ENCODE assay signal across 18 mouse cellular contexts in genomic region chr11:103665695-103666094, GRCm38 (mm10). TPM values are rescaled to one million over a fixed set of nuclear protein-coding genes. Genes with fewer than 3 reads are reported as not detected.
DNase-seq lines count a peak whose midpoint lies in the region; ATAC-seq and TF ChIP-seq lines count a peak whose summit lies in the region.
"Had no signal": no experiment of that assay in that cellular context is flagged by ENCODE, and none has a peak within 500 bp of the region (broad histone marks: within the 10 kb centered on the region; RNA-seq: fewer than 3 reads in every experiment).

No protein-coding gene starts in this region.

- H3K27ac ChIP-seq in hindbrain, embryonic 15.5 days (replicated peaks): 0 out of 2 replicates have a peak overlapping the region, but pooled peaks have one; percentile 29
- no peak overlapping the region for H3K27ac ChIP-seq in hindbrain, embryonic 11.5 days (ENCODE audit: low read depth, low read length)
- peak overlapping the region; percentile 44 for H3K27ac ChIP-seq in midbrain, embryonic 13.5 days
- no peak overlapping the region for H3K27ac ChIP-seq in midbrain, embryonic 10.5 days (replicated peaks)
- H3K27ac ChIP-seq in midbrain, embryonic 14.5 days (replicated peaks; ENCODE audit: low read depth, low read length): 0 out of 2 replicates have a peak overlapping the region, but pooled peaks have one; percentile 32
- no peak overlapping the region for H3K27ac ChIP-seq in cerebellum, adult 2 months (ENCODE audit: insufficient read depth, low read length)
- H3K27ac ChIP-seq: intestine, embryonic 15.5 days; liver, embryonic 13.5 days had no signal

- H3K9ac ChIP-seq in hindbrain, embryonic 15.5 days: no peak overlapping the region
- H3K9ac ChIP-seq in hindbrain, embryonic 11.5 days (ENCODE audit: low read depth, low read length): no peak overlapping the region
- H3K9ac ChIP-seq in midbrain, embryonic 13.5 days (replicated peaks): no peak overlapping the region
- no peak overlapping the region for H3K9ac ChIP-seq in midbrain, embryonic 14.5 days (replicated peaks; ENCODE audit: low read length)
- H3K9ac ChIP-seq: intestine, embryonic 15.5 days; liver, embryonic 13.5 days had no signal

- no peaks in the 10 kb centered on the region for H3K36me3 ChIP-seq in hindbrain, embryonic 15.5 days
- H3K36me3 ChIP-seq in hindbrain, embryonic 11.5 days (ENCODE audit: control insufficient read depth, insufficient read depth, low read length): no peaks in the 10 kb centered on the region
- H3K36me3 ChIP-seq in midbrain, embryonic 13.5 days: no peaks in the 10 kb centered on the region
- H3K36me3 ChIP-seq in midbrain, embryonic 10.5 days: no peaks in the 10 kb centered on the region
- no peaks in the 10 kb centered on the region for H3K36me3 ChIP-seq in midbrain, embryonic 14.5 days (ENCODE audit: control insufficient read depth, insufficient read depth, low read length)
- H3K36me3 ChIP-seq: intestine, embryonic 15.5 days; liver, embryonic 13.5 days had no signal

- TF ChIP-seq POLR2A in cerebellum, adult 2 months (IDR thresholded peaks at IDR 0.05; ENCODE audit: borderline replicate concordance, insufficient read depth, low read length): no peak

- no peak overlapping the region for H3K4me3 ChIP-seq in hindbrain, embryonic 15.5 days
- H3K4me3 ChIP-seq in hindbrain, embryonic 11.5 days (ENCODE audit: low read depth, low read length): no peak overlapping the region
- no peak overlapping the region for H3K4me3 ChIP-seq in midbrain, embryonic 13.5 days (replicated peaks)
- no peak overlapping the region for H3K4me3 ChIP-seq in midbrain, embryonic 10.5 days
- H3K4me3 ChIP-seq in midbrain, embryonic 14.5 days (replicated peaks; ENCODE audit: low read depth, low read length): no peak overlapping the region
- H3K4me3 ChIP-seq in cerebellum, adult 2 months (replicated peaks; ENCODE audit: insufficient read depth, low read depth, low read length): no peak overlapping the region
- H3K4me3 ChIP-seq: intestine, embryonic 15.5 days; liver, embryonic 13.5 days had no signal

- no peak for TF ChIP-seq CTCF in cerebellum, adult 2 months (IDR thresholded peaks at IDR 0.05; ENCODE audit: borderline replicate concordance, insufficient read depth, low read depth, low read length)

- 73% methylated on average over 1 of the region's 1 CpGs for WGBS in hindbrain, embryonic 15.5 days
- whole genome bisulfite sequencing in hindbrain, embryonic 11.5 days: 67% methylated on average over 1 of the region's 1 CpGs
- 32% methylated on average over 1 of the region's 1 CpGs for WGBS in midbrain, embryonic 13.5 days
- WGBS in midbrain, embryonic 10.5 days: 71% methylated on average over 1 of the region's 1 CpGs
- WGBS in midbrain, embryonic 14.5 days: 53% methylated on average over 1 of the region's 1 CpGs
- WGBS in cerebellum, adult 2 months: 62% methylated on average over 1 of the region's 1 CpGs

- no peaks in the 10 kb centered on the region for H3K9me3 ChIP-seq in hindbrain, embryonic 15.5 days
- H3K9me3 ChIP-seq in hindbrain, embryonic 11.5 days (ENCODE audit: control insufficient read depth, low read length): no peaks in the 10 kb centered on the region
- no peaks in the 10 kb centered on the region for H3K9me3 ChIP-seq in midbrain, embryonic 13.5 days
- no peaks in the 10 kb centered on the region for H3K9me3 ChIP-seq in midbrain, embryonic 10.5 days (replicated peaks)
- no peaks in the 10 kb centered on the region for H3K9me3 ChIP-seq in midbrain, embryonic 14.5 days (ENCODE audit: control insufficient read depth, low read length)
- H3K9me3 ChIP-seq: intestine, embryonic 15.5 days; liver, embryonic 13.5 days had no signal

- peak; percentile 25; the same call in 1 of the 2 replicates for ATAC-seq in hindbrain, embryonic 15.5 days (ENCODE audit: low FRiP score, low read depth)
- ATAC-seq in hindbrain, embryonic 11.5 days (ENCODE audit: low FRiP score): no peak
- no peak for ATAC-seq in midbrain, embryonic 13.5 days
- no peak for ATAC-seq in midbrain, embryonic 14.5 days (ENCODE audit: low FRiP score, low TSS enrichment)
- ATAC-seq: intestine, embryonic 15.5 days; Patski had no signal

- H3K4me2 ChIP-seq in hindbrain, embryonic 15.5 days: peak overlapping the region; percentile 14
- H3K4me2 ChIP-seq in hindbrain, embryonic 11.5 days (replicated peaks; ENCODE audit: low read depth, low read length): no peak overlapping the region
- peak overlapping the region; percentile 19; the same call in 1 of the 2 replicates for H3K4me2 ChIP-seq in midbrain, embryonic 13.5 days (replicated peaks)
- H3K4me2 ChIP-seq in midbrain, embryonic 14.5 days (ENCODE audit: low read length): no peak overlapping the region
- H3K4me2 ChIP-seq: heart, embryonic 11.5 days; intestine, embryonic 15.5 days; liver, embryonic 13.5 days had no signal

- H3K4me1 ChIP-seq in hindbrain, embryonic 15.5 days (replicated peaks): peaks cover 28% of the 10 kb centered on the region
- peaks cover 2% of the 10 kb centered on the region; the same call in 1 of the 2 replicates for H3K4me1 ChIP-seq in hindbrain, embryonic 11.5 days (replicated peaks; ENCODE audit: control insufficient read depth, insufficient read depth, low read length)
- H3K4me1 ChIP-seq in midbrain, embryonic 13.5 days (replicated peaks): peaks cover 27% of the 10 kb centered on the region
- peaks cover 25% of the 10 kb centered on the region for H3K4me1 ChIP-seq in midbrain, embryonic 10.5 days
- H3K4me1 ChIP-seq in midbrain, embryonic 14.5 days (ENCODE audit: control insufficient read depth, insufficient read depth, low read length): peaks cover 22% of the 10 kb centered on the region
- H3K4me1 ChIP-seq in cerebellum, adult 2 months (ENCODE audit: control insufficient read depth, insufficient read depth, low read length): peaks cover 17% of the 10 kb centered on the region
- H3K4me1 ChIP-seq: liver, embryonic 13.5 days had no signal

- no peak for DNase-seq in hindbrain, embryonic 11.5 days (ENCODE audit: low spot score)
- DNase-seq in midbrain, embryonic 10.5 days (ENCODE audit: low spot score): no peak
- no peak for DNase-seq in midbrain, embryonic 14.5 days
- DNase-seq in cerebellum, adult 2 months: no peak
- no peak for DNase-seq in T-cell, adult 2 months (ENCODE audit: low spot score)
- DNase-seq: embryo, embryonic 11 days; heart, postnatal 14 days; kidney, postnatal 4 days; liver, embryonic 13.5 days had no signal

- H3K27me3 ChIP-seq in hindbrain, embryonic 15.5 days: no peaks in the 10 kb centered on the region
- H3K27me3 ChIP-seq in hindbrain, embryonic 11.5 days (ENCODE audit: control insufficient read depth, insufficient read depth, low read length): no peaks in the 10 kb centered on the region
- H3K27me3 ChIP-seq in midbrain, embryonic 13.5 days: peaks cover 9% of the 10 kb centered on the region; the same call in 1 of the 2 replicates
- peaks cover 35% of the 10 kb centered on the region for H3K27me3 ChIP-seq in midbrain, embryonic 10.5 days (ENCODE audit: low read depth, poor library complexity, severe bottlenecking)
- H3K27me3 ChIP-seq in midbrain, embryonic 14.5 days (ENCODE audit: control insufficient read depth, insufficient read depth, low read length): no peaks in the 10 kb centered on the region
- peaks cover 2% of the 10 kb centered on the region; the same call in 1 of the 2 replicates for H3K27me3 ChIP-seq in cerebellum, adult 2 months (ENCODE audit: control insufficient read depth, insufficient read depth, low read length)
- H3K27me3 ChIP-seq: liver, embryonic 13.5 days had no signal

RNA-seq across cellular contexts. Expression of gene Rprml, which starts 16.3 kb away (rescaled TPM):
- 1.8 and 2.2 TPM in 2 replicates for polyA plus RNA-seq in hindbrain, embryonic 15.5 days (2015; fragmentation: Nextera tagmentation; extraction: Ambion mirVana)
- not detected in 2 replicates for polyA plus RNA-seq in hindbrain, embryonic 11.5 days (2014; fragmentation: Nextera tagmentation; extraction: Ambion mirVana)
- polyA plus RNA-seq in midbrain, embryonic 13.5 days (2015; fragmentation: Nextera tagmentation; extraction: Ambion mirVana): 0.22 TPM in 1 of 2 replicates, not detected in the other
- polyA plus RNA-seq in midbrain, embryonic 10.5 days (2016; fragmentation: Nextera tagmentation; extraction: Ambion mirVana): 0.14 TPM in 1 of 2 replicates, not detected in the other
- polyA plus RNA-seq in midbrain, embryonic 14.5 days (2014; fragmentation: Nextera tagmentation; extraction: Ambion mirVana): 0.71 and 0.88 TPM in 2 replicates
- polyA plus RNA-seq in cerebellum, adult 2 months (2012; rRNA removed): 5.8 and 6.9 TPM in 2 replicates
- polyA plus RNA-seq: kidney, embryonic 14.5 days; limb, embryonic 11.5 days; liver, embryonic 13.5 days; lung, embryonic 16.5 days; Patski; thymus, postnatal 0 days had no signal

RNA-seq across cellular contexts. Expression of gene Lyzl6, which starts 27.0 kb away (rescaled TPM):
- not detected in 2 replicates for polyA plus RNA-seq in hindbrain, embryonic 15.5 days (2015; fragmentation: Nextera tagmentation; extraction: Ambion mirVana)
- not detected in 2 replicates for polyA plus RNA-seq in hindbrain, embryonic 11.5 days (2014; fragmentation: Nextera tagmentation; extraction: Ambion mirVana)
- not detected in 2 replicates for polyA plus RNA-seq in midbrain, embryonic 13.5 days (2015; fragmentation: Nextera tagmentation; extraction: Ambion mirVana)
- polyA plus RNA-seq in midbrain, embryonic 10.5 days (2016; fragmentation: Nextera tagmentation; extraction: Ambion mirVana): not detected in 2 replicates
- polyA plus RNA-seq in midbrain, embryonic 14.5 days (2014; fragmentation: Nextera tagmentation; extraction: Ambion mirVana): not detected in 2 replicates
- 0.19 TPM in 1 of 2 replicates, not detected in the other for polyA plus RNA-seq in cerebellum, adult 2 months (2012; rRNA removed)
- polyA plus RNA-seq: heart, embryonic 11.5 days; intestine, embryonic 15.5 days; kidney, embryonic 14.5 days; limb, embryonic 11.5 days; liver, embryonic 13.5 days; lung, embryonic 16.5 days; Patski; thymus, postnatal 0 days had no signal

RNA-seq across cellular contexts. Expression of gene Gosr2, which starts 32.0 kb away (rescaled TPM):
- polyA plus RNA-seq in hindbrain, embryonic 15.5 days (2015; fragmentation: Nextera tagmentation; extraction: Ambion mirVana): 87.3 and 87.8 TPM in 2 replicates
- polyA plus RNA-seq in hindbrain, embryonic 11.5 days (2014; fragmentation: Nextera tagmentation; extraction: Ambion mirVana): 75.2 and 91.3 TPM in 2 replicates
- 90.5 and 96.1 TPM in 2 replicates for polyA plus RNA-seq in midbrain, embryonic 13.5 days (2015; fragmentation: Nextera tagmentation; extraction: Ambion mirVana)
- polyA plus RNA-seq in midbrain, embryonic 10.5 days (2016; fragmentation: Nextera tagmentation; extraction: Ambion mirVana): 95.6 and 105 TPM in 2 replicates
- 62.1 and 96.4 TPM in 2 replicates for polyA plus RNA-seq in midbrain, embryonic 14.5 days (2014; fragmentation: Nextera tagmentation; extraction: Ambion mirVana)
- 86.5 and 87.4 TPM in 2 replicates for polyA plus RNA-seq in cerebellum, adult 2 months (2012; rRNA removed)

RNA-seq across cellular contexts. Expression of gene Gm884, which starts 44.8 kb away (rescaled TPM):
- not detected in 2 replicates for polyA plus RNA-seq in hindbrain, embryonic 15.5 days (2015; fragmentation: Nextera tagmentation; extraction: Ambion mirVana)
- polyA plus RNA-seq in hindbrain, embryonic 11.5 days (2014; fragmentation: Nextera tagmentation; extraction: Ambion mirVana): not detected in 2 replicates
- polyA plus RNA-seq in midbrain, embryonic 13.5 days (2015; fragmentation: Nextera tagmentation; extraction: Ambion mirVana): not detected in 2 replicates
- polyA plus RNA-seq in midbrain, embryonic 10.5 days (2016; fragmentation: Nextera tagmentation; extraction: Ambion mirVana): not detected in 2 replicates
- not detected in 2 replicates for polyA plus RNA-seq in midbrain, embryonic 14.5 days (2014; fragmentation: Nextera tagmentation; extraction: Ambion mirVana)
- not detected in 2 replicates for polyA plus RNA-seq in cerebellum, adult 2 months (2012; rRNA removed)
- polyA plus RNA-seq: heart, embryonic 11.5 days; intestine, embryonic 15.5 days; kidney, embryonic 14.5 days; limb, embryonic 11.5 days; liver, embryonic 13.5 days; lung, embryonic 16.5 days; Patski; thymus, postnatal 0 days had no signal

Comparison
In these comparisons a context has a peak if more than half of its experiments do, and no peak if none do; other contexts are left out.
1. H3K27ac ChIP-seq: peak in hindbrain, embryonic 15.5 days (single experiment), midbrain, embryonic 13.5 days (single experiment) and midbrain, embryonic 14.5 days (single experiment); none in hindbrain, embryonic 11.5 days (single experiment), midbrain, embryonic 10.5 days (single experiment) and cerebellum, adult 2 months (single experiment).
2. H3K4me2 ChIP-seq: peak in hindbrain, embryonic 15.5 days (single experiment) and midbrain, embryonic 13.5 days (single experiment); none in hindbrain, embryonic 11.5 days (single experiment) and midbrain, embryonic 14.5 days (single experiment).